Mouse (Mus musculus) heart, adult 2 months (tissue): ENCODE measurements around the gene Atg16l2. TPM values are rescaled to one million over a fixed set of nuclear protein-coding genes. Genes with fewer than 3 reads are reported as not detected.

Experiments used
- DNase-seq, 2 experiments: peaks; one replicate each; pipeline ENCODE4 v3.0.0; 2021
- H3K27ac ChIP-seq: fragments of 200-600 bp; 2 replicates; pipeline ENCODE4 v1.8.1; 2022
- H3K27me3 ChIP-seq: fragments of 200-500 bp; 2 replicates; pipeline ENCODE4 v1.6.1; 2012; ENCODE audit warnings: mild to moderate bottlenecking, low read length, inconsistent platforms, mixed read lengths; ENCODE audit not compliant: control insufficient read depth, insufficient read depth
- H3K36me3 ChIP-seq: fragments of 200-500 bp; 2 replicates; pipeline ENCODE4 v1.6.1; 2012; ENCODE audit warnings: low read length, inconsistent platforms; ENCODE audit not compliant: control insufficient read depth, insufficient read depth
- H3K4me1 ChIP-seq: fragments of 200-500 bp; 2 replicates; pipeline ENCODE4 v1.6.1; 2011; ENCODE audit warnings: low read length; ENCODE audit not compliant: control insufficient read depth, insufficient read depth
- H3K4me3 ChIP-seq: fragments of 200-600 bp; 2 replicates; pipeline ENCODE4 v1.8.1; 2022
- H3K79me2 ChIP-seq: fragments of 200-500 bp; replicated peaks from 2 replicates; pipeline ENCODE4 v1.6.1; 2012; ENCODE audit warnings: mild to moderate bottlenecking, inconsistent platforms, low read length, moderate library complexity, mixed read lengths; ENCODE audit not compliant: control insufficient read depth, insufficient read depth
- H3K9ac ChIP-seq: fragments of 200-500 bp; 2 replicates; pipeline ENCODE4 v1.6.1; 2012; ENCODE audit warnings: low read depth, mild to moderate bottlenecking, control low read depth, inconsistent platforms, low read length, mixed read lengths
- CTCF ChIP-seq: fragments of 200-600 bp; IDR thresholded peaks from 2 replicates; pipeline ENCODE4 v1.8.1; 2022; ENCODE audit warnings: antibody characterized with exemption, mild to moderate bottlenecking, moderate library complexity
- EP300 ChIP-seq: fragments of 200-500 bp; IDR thresholded peaks from 2 replicates; pipeline ENCODE4 v1.6.1; 2011; ENCODE audit warnings: low read depth, low read length, control low read depth; ENCODE audit not compliant: insufficient read depth
- POLR2A ChIP-seq: fragments of 200-500 bp; IDR thresholded peaks from 2 replicates; pipeline ENCODE4 v1.6.1; 2011; ENCODE audit warnings: mild to moderate bottlenecking, low read depth, low read length, control low read depth; ENCODE audit not compliant: insufficient read depth
- WGBS: fragments of 180-500 bp; shearing (Covaris S2); methylation state at CpG from one replicate; pipeline ENCODE4 v1.1.7; 2018; 5-methylcytosine and 5-hydroxymethylcytosine counted together
- intact Hi-C: fragments of 180-260 bp; cut with DNase I; formaldehyde crosslinking; loops from one replicate; pipeline ENCODE4 v1.15.1; 2025
- polyA plus RNA-seq: library from polyadenylated mRNA; depleted of rRNA; stranded (reverse); fragments of >200 nt; gene quantifications from 2 replicates; pipeline ENCODE4 v1.2.3, GENCODE M21; 2012
- total RNA-seq, 2 experiments: library from RNA; stranded (reverse); gene quantifications; 2 replicates each; pipeline ENCODE4 v1.2.3; 2021

The Atg16l2 gene
- total and polyA plus RNA-seq, 3 experiments, result 7.8 to 22.8 (median 8.9) TPM

- intact Hi-C loops, result loop anchor here (10.0 kb wide), 1 partner anchor 603 kb away; the partner anchor contains the start of genes Lamtor1 and Tomt
- TF ChIP-seq POLR2A (no peak), EP300 (no peak), CTCF (no peak)
These were observed 630 bp downstream of the Atg16l2 start for GRCm38 (mm10) chr7:101301361-101301880.

GRCm38 (mm10) chr7:101298375-101298774 is 3.7 kb downstream of the Atg16l2 start:
- Histone ChIP-seq H3K4me3 (no peak overlapping the region), H3K4me1 (peaks cover 2% of the 10 kb centered on the region), H3K79me2 (no peaks in the 10 kb centered on the region), H3K27ac (no peak overlapping the region), H3K36me3 (no peaks in the 10 kb centered on the region), H3K27me3 (no peaks in the 10 kb centered on the region), H3K9ac (no peak overlapping the region)
- DNase-seq, result no peak
- TF ChIP-seq EP300 (no peak), POLR2A (no peak)
- intact Hi-C loops, result no loop called here
- 88% methylated on average over 3 of the region's 3 CpGs for WGBS

More at GRCm38 (mm10) chr7:101301361-101301880, 630 bp downstream of the Atg16l2 start:
- Histone ChIP-seq H3K36me3 (no peaks in the 10 kb centered on the region), H3K27me3 (no peaks in the 10 kb centered on the region), H3K79me2 (no peaks in the 10 kb centered on the region), H3K9ac (peak overlapping the region; percentile 93), H3K27ac (peak overlapping the region; percentile 84), H3K4me1 (peaks cover 2% of the 10 kb centered on the region), H3K4me3 (peak overlapping the region; percentile 82)
- WGBS, result under 1% methylated on average over 30 of the region's 30 CpGs
- no peak for DNase-seq

- H3K4me3 ChIP-seq, result no peak overlapping the region
- no peak for DNase-seq
- no peaks in the 10 kb centered on the region for H3K79me2 ChIP-seq
- H3K36me3 ChIP-seq, result no peaks in the 10 kb centered on the region
- peaks cover 2% of the 10 kb centered on the region; the same call in 1 of the 2 replicates for H3K4me1 ChIP-seq
- no peak overlapping the region for H3K9ac ChIP-seq
- TF ChIP-seq EP300 (no peak), POLR2A (no peak), CTCF (no peak)
- H3K27me3 ChIP-seq, result no peaks in the 10 kb centered on the region
- intact Hi-C loops, result no loop called here
- 72% methylated on average over 8 of the region's 8 CpGs for whole genome bisulfite sequencing
- H3K27ac ChIP-seq, result no peak overlapping the region
These were observed 5.0 kb downstream of the Atg16l2 start for GRCm38 (mm10) chr7:101297023-101297405.

- intact Hi-C loops, result no loop called here
- Histone ChIP-seq H3K9ac (no peak overlapping the region), H3K4me1 (peaks cover 2% of the 10 kb centered on the region; the same call in 1 of the 2 replicates), H3K4me3 (no peak overlapping the region), H3K27me3 (no peaks in the 10 kb centered on the region), H3K27ac (no peak overlapping the region), H3K36me3 (no peaks in the 10 kb centered on the region), H3K79me2 (no peaks in the 10 kb centered on the region)
- WGBS, result 49% methylated on average over 35 of the region's 35 CpGs
- TF ChIP-seq CTCF (peak; percentile 34), POLR2A (no peak)
- DNase-seq, result peak; percentile 58 to 62
These were observed 5.6 kb downstream of the Atg16l2 start for GRCm38 (mm10) chr7:101296252-101297022.

GRCm38 (mm10) chr7:101295438-101295837 is 6.6 kb downstream of the Atg16l2 start:
- no peaks in the 10 kb centered on the region for H3K4me1 ChIP-seq
- H3K79me2 ChIP-seq, result no peaks in the 10 kb centered on the region
- H3K4me3 ChIP-seq, result no peak overlapping the region
- no peak overlapping the region for H3K27ac ChIP-seq
- no peak for TF ChIP-seq EP300
- no peak for TF ChIP-seq POLR2A
- no peak for TF ChIP-seq CTCF
- no peaks in the 10 kb centered on the region for H3K27me3 ChIP-seq
- intact Hi-C loops, result no loop called here
- no peaks in the 10 kb centered on the region for H3K36me3 ChIP-seq
- no peak for DNase-seq
- 40% methylated on average over 1 of the region's 1 CpGs for WGBS
- H3K9ac ChIP-seq, result no peak overlapping the region

- Histone ChIP-seq H3K79me2 (no peaks in the 10 kb centered on the region), H3K27ac (no peak overlapping the region), H3K36me3 (no peaks in the 10 kb centered on the region), H3K9ac (no peak overlapping the region), H3K4me1 (no peaks in the 10 kb centered on the region), H3K4me3 (no peak overlapping the region), H3K27me3 (no peaks in the 10 kb centered on the region)
- 68% methylated on average over 4 of the region's 4 CpGs for WGBS
- TF ChIP-seq CTCF, result no peak
- no peak for TF ChIP-seq POLR2A
- no peak for TF ChIP-seq EP300
- intact Hi-C loops, result no loop called here
- DNase-seq, result no peak
These were observed 8.4 kb downstream of the Atg16l2 start for GRCm38 (mm10) chr7:101293611-101294010.
